Mouse (Mus musculus): ENCODE data around the gene Appl1.

DNA sequence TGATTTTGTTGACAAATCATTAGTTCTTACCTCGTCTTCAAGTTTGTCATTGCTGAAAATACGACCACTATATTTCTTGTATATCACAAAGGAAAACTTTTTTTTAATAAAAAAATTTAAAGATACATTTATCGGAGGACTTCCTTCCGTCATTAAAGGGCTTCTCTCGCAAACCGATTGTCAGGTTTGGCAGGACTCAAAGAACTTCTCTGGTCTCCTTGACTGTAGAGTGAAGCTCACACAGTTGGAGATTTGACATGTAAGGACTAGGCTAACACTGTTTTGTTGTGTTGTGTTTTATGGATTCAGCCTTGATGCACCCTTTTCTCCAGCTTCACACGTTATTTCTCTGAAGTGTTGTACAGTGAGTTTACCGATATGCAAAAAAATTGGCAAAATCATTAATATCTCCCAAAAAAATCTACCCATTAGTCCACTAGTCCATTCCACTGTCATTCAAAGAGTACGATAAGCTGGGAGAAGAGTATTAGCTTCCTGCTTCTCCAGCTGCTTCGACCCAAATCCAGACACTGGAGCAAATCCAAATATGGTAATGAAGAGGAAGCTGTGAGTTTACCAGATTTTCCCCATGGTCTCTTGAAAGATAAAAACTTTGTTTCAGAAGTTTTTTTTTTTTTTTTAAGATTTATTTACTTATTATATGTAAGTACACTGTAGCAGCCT lies at the start of gene Appl1:
- no peak for TF ChIP-seq CTCF (IDR thresholded peaks at IDR 0.05; ENCODE audit: borderline replicate concordance, insufficient read depth, low read depth, low read length)
- TF ChIP-seq POLR2A (IDR thresholded peaks at IDR 0.05; ENCODE audit: borderline replicate concordance, insufficient read depth, low read length): no peak
